Mouse (Mus musculus) megakaryocyte progenitor cell, adult 5-6 weeks (primary cell): ENCODE results near the gene Shb. TPM values are rescaled to one million over a fixed set of nuclear protein-coding genes. Genes with fewer than 3 reads are reported as not detected.

ENCODE experiments used
- ATAC-seq: replicated peaks from 2 replicates; pipeline ENCODE4 v1.8.0; 2016; ENCODE audit warnings: mild to moderate bottlenecking, moderate TSS enrichment, inconsistent platforms; ENCODE audit not compliant: poor library complexity
- total RNA-seq, 2 experiments: library from RNA; stranded (forward) in 1 of 2; stranded (reverse) in 1 of 2; fragments of 157-497, 149-512 nt in 1 of 2; fragments of 200-1000 nt in 1 of 2; gene quantifications; 2 replicates each; pipeline versions ENCODE4 v1.2.3 to v1.2.4; 2015 to 2017

The Shb gene
- total RNA-seq, 2 experiments from 2014 or later: 1.5 to 2.0 TPM

DNA sequence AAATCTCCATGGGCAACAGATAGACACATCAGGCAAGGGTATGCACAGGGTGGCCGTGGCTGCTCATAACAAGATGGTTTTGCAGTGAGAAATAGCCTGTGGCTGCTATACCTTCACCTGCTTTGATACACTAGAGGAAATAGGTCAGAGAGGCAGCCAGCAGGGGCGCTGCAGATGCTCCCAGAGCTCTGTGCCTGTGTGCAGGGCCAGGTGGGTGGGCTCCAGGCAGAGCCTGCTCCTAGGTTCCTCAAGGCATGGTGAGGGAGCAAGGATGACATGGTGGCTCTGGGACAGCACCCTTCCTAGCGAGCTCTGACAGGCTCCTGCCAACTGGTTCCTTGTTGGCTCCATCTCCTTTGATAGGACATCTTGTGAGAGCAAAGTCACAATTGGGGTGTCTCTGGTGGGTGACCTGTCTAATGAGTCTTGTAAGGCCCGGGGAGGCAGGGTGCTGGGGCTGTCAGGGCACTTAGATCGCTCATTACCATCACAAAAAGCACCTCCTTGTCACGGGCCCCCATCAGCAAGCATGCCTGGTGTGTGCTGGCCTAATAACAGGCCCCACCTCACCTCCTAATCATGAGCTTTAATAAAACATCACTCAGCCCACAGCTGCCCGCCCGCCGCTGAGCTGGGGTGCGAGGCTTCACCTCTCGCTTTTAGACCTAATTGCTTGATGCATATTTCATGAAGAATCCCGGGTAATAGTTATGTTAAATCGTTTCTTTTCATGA lies 105.4 kb downstream of the Shb start:
- ATAC-seq: 0 out of 2 replicates have a peak, but pooled peaks have one; percentile 50

DNA sequence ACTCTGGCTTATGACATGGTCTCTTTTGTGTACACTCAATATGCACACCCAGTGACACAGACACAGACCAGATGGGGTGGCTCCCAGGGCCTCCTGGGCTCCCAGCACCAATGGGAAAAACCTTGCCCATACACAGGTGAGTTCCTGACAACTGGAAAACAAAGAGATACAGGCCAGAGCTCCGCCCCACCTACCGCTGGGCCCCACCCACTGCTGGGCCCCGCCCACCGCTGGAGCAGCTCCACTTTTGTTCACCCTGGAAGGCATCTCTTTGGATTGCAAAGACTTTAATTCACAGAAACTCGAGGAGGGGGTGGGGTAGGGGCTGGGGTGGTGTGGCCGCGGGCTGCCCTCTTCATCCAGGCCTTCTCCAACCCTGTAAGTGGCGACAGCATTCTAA lies 108.9 kb downstream of the Shb start:
- ATAC-seq: peak; percentile 37; the same call in 1 of the 2 replicates

DNA sequence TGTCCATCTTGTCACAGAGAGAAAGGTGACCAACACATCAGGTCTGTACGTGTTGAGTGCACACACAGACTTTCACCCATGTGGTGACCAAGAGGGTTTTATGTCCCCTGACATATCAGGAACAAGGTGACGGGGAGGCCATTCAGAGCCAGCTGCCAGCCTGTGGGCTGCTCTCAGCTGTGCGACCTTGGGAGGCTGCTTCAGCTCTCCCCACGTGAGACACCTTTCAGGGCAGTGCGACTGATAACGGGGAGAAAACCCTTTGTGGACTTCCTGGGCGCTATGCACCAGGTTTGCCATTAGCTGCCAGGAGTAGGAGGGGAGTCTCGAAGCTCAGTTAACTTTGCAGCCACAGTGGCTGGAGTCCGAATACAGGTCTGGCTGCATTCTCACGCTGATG lies 109.6 kb downstream of the Shb start:
- no peak for ATAC-seq

DNA sequence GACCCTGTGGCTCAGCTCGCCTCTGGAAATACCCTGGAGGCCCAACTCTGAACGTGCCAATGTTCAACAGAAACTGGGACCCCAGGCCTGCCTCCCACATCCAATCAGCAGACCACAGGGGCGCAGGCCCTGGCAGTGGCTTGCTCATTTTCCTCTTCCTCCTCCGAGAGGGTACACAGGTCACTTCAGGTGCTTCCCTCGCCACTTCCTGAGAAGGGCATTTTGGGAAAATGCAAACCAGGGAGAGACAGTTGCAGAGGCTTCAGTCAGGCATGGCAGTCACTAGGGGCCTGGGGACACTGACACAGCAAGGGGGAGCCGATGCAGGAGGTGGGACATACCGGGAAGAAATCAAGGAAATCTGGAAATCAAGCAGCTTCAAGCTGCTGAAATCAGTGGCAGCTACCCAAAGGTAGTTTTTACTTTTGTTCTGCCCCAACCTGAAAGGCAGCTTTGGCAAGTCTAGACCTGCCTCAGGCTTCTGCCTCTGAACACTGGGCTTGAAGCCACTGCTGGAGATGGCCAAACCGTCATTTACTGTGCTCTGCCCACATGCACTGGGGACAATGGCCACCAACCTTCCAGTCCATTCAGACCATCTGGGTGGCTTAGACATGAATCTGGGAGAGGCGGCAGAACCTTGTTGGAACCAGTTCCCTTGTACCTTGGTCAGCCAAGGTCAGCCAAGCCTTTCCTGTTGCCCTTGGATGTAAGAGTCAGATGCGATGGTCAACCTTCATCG lies 110.6 kb downstream of the Shb start:
- no peak for ATAC-seq

DNA sequence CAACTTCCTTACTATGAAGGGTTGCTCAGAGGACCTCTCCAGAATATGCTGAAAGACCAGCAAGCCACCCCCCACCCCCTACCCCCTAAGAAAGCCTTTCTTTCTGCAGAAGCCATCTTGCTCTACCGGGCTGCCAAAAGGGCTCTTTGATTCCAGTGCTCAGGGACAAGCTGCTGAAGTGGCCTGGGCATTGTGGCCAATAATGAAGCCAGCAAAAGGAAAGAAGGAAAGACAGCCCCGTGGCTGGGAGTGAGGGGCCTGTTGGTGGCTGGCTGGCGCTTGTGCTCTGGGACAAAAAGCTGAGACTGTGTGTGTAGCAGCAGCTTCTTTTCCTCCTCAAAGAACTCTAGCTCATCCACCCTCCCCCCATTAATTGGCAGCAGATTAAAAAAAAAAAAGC lies 111.5 kb downstream of the Shb start:
- no peak for ATAC-seq

DNA sequence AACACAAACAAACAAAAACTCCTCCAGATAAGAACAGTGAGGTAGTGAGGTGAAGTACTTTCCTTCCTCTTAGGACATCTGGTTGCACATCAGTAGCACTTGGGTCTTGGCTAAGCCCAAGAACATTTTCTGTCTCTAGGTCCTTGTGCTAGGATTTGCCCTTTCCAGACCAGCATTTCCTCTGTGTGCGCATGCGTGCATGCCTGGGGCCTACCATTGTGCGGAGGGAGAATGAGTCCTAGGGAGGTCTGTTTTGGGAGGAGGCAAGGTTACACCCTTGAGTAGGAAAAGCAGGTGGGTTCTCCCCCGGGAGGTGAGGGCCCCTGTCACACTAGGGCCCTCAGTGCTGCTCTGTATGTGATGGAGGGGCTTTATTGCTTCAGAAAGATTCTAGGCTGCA lies 113.2 kb downstream of the Shb start:
- no peak for ATAC-seq

DNA sequence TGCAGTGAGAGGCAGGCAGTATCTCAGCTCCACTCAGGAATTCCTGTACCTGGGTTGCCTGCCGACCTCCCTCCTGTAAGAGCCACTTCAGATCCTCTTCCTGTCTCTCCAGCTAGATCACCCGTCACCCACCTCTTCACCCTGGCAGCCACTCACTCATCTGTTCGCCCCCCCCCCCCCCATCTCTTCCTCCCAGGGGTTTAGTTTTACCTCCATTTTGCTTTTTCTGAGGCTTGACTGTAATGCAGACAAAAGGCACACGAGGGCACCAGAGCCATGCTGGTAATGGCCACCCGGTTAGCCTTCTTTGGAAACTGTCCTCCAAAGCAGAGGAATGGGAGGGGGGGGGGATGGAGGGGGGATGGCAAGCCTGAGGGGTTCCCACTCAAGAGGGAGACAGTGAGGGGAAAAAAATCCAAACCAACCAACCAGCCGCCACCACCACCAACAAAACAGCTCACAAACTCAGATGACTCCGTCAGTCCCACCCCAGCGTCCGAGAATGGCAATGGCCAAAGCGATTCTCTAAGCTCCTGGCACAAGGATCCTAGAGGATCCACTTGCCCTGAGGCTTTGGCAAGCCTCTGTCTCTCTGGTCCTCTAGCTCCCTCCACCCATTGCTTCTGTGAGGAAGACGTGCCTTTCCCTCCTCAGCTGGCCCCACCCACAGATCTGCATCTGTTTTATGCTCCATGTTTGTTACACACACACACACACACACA lies 113.9 kb downstream of the Shb start:
- peak; percentile 83 for ATAC-seq

DNA sequence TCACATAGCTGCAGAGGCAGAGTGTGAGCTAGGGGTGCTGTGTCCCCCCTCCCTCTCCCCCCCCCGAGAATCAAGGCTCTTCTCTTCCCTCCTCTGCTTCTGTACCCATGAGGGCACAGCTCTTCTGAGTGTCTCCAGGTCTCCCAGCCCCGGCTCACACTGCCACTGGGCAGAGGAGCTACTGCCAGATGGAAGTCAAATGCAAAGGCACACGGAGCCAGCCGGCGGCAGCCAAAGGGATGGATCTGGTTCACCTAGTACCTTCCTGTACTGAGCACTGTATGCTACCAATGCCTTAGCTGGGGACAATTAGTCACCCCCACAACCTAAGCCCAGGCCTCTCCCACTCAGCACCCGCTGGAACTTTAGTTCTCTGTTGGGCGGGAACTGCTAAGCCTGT lies 116.0 kb downstream of the Shb start:
- no peak for ATAC-seq

DNA sequence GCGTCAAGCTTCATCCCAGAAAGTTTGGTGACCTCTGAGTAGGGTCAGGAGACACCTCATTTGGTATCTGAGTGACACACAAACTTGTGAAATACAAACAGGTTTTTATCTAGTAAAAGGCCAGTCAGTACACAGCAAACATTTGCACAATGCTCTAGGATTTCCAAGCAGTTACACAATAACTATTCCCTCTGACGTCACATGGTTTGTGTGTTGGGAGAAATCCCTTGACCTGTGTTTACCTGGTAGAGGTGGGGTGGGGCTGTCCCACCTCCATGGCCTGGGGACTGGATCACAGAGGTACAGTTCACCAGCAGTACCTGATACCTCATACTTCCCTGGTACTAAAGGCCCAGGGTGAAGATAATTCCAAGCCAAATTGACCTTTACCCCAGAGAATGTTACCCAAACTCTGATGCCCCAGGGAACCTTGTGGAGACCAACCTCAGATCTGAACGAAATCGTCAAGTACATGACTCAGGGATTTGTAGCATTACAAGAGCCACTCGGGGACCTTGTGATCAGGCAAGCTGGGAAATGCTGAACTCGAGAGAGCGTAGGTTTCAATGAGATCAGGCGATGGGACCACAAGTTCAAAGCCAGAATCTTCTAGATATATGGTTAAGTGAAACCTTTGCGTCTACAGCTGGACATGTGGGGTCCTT lies 118.5 kb downstream of the Shb start:
- ATAC-seq: no peak

DNA sequence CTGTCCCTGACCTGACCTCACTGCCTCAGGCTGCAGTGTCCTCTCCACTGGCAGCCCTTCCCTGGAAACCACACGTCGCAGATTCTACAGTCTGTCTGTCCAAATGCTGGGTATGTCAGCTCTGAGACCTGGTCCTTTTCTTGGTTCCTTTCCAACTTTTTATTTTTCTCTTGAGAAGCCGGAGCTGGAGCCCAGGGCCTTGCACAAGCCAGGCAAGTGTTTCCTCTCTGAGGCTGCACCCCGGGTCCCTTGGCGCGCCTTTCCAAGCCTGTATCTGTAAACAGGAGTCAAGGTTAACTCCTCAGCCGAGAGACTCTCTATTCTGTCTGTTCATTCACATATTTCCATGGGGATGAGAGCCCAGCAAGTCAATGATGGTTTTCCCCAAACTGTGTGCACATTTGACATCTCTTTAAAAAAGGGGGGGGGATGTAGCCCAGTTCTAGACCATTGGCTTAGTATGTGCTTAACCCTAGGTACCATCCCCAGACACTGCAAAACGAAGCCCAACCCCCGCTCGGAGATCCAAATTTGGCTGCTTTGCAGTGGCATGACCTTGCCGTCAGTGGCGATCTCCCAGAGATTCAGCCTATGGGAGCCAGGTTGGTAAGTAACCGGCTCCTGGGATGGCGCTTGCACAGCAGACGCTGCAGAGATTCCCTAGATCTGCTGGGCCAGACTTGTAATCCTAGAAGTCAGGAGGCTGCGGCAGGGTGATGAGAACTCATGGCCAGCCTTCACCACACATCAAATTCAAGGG lies 119.7 kb downstream of the Shb start:
- ATAC-seq: no peak

DNA sequence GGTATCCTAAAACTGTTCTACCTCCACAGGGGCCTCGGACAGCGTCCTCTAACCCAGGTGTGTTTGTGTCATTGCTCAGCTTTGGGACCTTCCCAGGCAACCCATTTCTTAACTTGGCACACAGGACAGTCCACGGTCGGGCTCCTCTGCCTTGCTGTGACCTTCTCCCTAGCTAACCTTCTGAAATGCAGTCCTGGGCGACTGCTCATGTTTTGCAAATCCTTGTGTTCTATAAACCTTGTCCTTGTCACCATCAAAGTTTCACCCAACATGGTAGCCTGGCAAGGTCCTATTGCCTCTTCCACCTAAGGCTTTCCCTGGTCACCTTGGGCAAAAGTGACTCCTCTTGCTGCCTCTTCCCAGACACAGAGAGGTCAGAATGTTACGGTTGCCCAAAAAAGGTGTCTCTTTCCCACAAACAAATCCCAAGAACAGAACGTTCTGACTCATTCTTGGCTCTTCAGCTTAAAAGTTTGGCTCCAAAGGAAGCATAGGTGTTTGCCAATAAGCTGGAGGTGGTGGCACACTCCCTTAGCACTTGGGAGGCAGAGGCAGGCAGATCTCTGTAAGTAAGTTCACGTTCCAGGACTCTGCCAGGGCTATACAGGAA lies 121.0 kb downstream of the Shb start:
- ATAC-seq: no peak

DNA sequence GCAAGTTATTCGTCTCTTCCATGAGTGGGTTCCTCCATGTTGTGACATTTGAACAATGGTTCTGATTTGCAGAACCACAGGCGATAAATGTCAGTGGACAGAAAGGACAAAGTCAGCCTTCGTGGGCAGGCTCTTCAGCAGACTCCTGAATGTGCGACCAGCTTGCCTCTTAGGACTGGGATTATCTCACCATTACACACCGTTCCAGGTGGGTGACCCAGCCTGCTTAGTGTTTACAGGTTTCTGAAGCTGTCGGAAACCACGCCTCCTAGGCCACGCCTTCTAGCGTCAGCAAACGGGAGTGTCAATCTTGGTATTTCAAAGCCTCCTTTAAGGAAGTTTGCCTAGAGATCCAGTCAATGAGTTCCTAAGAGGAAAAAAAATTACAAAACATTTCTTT lies 123.0 kb downstream of the Shb start:
- ATAC-seq: peak; percentile 52

DNA sequence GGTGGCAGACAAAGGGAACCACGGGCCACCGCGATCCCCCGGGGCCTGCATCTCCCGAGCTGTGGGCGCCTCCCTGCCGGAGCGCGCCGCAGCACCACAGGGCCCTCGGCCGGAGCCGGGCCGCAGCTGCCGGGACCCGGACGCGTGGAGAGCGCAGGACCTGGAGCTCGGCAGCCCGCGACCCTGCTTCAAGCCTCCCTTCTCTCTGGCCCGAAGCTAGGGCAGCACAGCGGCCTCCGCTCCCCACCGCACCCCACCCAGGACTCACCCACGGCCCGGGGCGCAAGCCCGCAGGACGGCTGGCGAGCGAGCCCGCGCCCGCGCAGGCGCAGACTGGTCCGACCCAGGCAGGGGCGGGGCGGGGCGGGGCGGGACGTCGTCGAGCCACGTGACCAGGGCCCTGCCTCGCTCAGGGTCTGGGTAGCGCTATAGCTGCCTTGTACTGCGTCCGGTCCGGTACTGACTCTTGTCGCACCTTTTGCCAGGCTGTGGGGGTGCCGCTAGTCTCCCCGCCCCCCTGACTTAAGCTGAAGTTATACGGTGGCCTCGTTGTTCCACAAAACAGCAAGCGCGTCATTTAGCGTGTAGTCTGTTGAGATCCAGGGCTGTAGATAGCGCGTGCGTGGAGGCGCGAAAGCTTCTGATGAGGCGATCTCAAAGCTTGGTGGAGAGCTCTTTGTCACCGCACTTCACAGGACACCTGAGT lies 123.7 kb downstream of the Shb start, which contains the start of gene Slc25a51:
Gene Slc25a51 (minus strand): TSS at position 340 of the 706 bp plus-strand sequence.
- ATAC-seq: peak; percentile 81

DNA sequence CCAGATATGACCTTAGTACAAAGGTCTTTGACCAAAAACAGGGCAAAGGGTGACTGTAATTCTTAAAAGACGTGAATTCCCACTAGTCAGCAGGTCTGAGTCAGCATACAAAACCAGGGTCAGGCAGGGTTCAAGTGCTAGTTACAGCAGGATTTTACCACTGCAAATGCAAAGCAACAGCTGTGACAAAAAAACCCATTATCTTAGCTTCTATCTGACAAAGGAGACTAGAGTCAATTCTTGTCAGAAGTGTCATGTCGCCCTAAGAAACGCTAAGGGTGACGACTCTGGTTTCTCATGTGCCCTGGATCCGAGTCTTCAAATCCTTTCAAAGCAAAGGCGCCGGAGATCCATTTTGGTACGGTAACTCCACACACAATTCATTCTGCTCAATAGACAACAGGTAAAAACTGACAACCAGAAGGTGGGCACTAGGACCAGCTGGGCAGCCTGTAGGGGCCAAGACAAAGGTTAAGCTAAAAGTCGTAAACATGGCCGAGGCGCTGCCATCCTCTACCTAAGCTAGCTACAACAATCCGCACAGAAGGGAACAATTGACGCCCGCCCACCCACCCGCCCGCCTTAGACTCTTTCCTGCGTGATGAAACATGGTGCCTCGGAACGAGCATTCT lies 124.5 kb downstream of the Shb start:
- ATAC-seq: no peak

DNA sequence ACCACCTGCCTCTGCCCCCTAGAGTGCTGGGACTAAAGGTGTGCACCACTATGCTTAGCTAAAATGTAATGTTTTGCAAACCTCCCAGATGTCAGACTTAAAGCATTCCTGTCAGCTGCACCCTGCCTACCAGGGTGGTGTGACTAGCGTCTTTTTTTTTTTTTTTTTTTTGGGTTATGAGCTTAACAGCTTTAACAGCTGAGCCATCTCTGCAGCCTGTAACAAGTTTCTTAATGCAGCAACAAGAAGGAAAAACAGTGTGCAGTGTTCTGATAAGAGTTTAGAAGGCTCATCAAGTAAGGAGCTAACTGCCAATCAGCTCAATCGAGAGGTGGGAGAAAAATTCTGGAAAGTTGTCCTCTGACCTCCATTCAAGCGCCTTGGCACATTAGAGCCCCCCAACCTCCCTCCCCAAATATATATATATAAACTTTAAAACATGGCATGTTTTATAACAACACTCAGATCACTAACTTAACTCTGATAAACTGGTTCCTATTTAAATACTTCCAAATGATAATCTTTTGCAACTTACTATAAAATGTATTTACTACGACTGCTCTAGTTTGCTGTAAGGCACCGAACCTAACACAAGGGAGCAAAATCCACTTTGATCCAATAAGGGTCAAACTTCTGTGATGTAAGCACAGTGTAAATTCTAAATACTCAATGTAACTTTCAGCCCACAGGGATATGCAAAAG lies 125.1 kb downstream of the Shb start:
- peak; percentile 20 for ATAC-seq

DNA sequence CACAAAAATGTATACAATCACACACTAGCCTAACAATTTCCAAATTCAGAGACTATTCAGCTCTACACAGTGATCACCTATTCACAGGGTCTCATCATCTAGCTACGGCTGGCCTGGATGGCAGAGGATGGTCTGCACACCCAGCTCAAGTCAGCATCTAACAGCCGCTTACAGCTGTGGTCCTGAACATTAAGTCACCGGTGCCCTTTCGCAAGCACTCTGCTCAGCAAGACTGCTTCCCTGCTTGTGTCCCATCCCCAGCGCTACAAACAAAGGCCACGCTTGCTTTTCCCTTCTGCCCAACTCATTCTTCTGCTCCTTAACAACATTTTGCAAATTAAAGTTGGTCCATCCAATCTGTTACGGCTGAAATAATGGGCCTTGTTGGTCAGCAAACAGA lies 125.9 kb downstream of the Shb start:
- ATAC-seq: no peak

DNA sequence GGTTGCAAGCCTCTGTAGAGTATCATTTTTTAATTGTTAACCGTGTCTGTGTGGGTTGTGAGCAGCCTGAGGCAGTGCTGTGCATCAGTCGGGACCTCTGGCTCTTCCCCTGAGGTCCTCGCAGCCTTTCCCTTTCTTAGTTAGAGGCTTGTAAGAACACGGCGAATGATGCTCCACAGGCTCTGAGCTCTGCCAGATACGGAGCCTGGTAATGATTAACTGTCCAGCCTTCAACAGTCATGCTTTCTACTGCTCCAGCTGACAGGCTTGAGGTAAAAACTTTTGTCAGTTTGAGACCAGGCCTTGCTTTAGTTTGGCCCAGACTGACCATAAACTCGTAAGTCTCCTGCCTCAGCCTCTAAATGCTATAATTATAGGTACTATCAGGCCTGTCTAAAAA lies 127.0 kb downstream of the Shb start:
- no peak for ATAC-seq

DNA sequence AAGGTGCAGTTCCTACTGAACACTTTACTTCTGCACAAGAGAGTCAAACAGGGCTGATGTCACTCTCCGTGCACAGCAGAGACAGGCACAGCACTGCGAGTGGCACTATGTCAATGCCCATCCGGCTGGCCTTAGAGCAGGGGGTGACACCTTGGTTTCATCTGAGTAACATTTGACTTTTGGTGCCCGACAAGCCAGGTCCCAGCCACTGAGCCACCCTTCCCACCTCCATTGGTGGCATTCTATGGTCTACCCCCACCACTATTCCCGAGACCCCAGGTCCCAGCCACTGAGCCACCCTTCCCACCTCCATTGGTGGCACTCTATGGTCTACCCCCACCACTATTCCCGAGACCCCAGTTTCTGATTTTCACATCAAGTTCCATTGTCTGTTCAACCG lies 128.2 kb downstream of the Shb start:
- ATAC-seq: no peak
